Mouse (Mus musculus): Measurements from ENCODE around the gene Lrrc75b. TPM values are rescaled to one million over a fixed set of nuclear protein-coding genes. Genes with fewer than 3 reads are reported as not detected.
A peak's percentile ranks its signal among the peaks of the same experiment; 100 is the strongest.

The Lrrc75b gene
- total and polyA plus RNA-seq, 3 experiments, result not detected

DNA sequence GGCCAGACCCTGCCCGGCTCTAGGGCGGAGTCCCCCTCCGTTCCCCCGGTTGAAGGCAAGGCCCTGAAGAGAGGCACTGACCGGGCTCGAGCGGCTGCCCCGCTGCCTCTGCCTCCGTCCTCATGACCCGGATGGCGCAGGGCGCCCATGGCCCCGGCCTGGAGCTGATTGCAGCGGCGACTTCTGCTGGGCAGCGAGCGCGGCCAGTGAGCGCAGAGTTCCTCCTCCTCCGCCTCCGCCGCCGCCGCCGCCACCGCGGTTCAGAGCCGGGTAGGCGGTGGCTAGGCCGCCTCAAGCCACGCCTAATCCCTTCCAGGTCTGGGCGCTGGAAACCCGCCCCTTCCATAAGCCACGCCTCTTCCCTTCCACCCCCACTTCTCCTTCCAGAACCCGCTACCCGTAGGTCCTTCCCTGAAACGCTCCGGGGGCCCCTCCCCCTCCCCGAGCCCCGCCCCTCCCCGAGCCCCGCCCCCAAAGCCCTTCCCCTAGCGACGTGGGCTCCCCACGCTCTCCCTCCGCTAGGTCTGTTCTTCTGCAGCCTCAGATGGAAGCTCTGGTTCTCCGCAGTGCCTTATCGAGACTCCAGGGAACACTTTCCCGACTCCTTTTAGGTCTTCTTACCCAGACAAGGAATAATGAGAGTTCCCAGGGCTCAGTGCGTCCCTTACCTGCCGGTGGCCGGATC is 42.9 kb downstream of the Lrrc75b start, which contains the start of gene Snrpd3 (continued):
- TF ChIP-seq MAFK (IDR thresholded peaks at IDR 0.05; ENCODE audit: borderline replicate concordance, low read depth, low read length) (no peak), BHLHE40 (IDR thresholded peaks at IDR 0.05; ENCODE audit: borderline replicate concordance, low read depth, low read length) (no peak), ZMIZ1 (IDR thresholded peaks at IDR 0.05; ENCODE audit: low read depth, low read length) (peak; percentile 45; the same call in 1 of the 2 replicates), TCF12 (IDR thresholded peaks at IDR 0.05; ENCODE audit: low read depth, low read length) (peak; percentile 31; the same call in 1 of the 2 replicates)

DNA sequence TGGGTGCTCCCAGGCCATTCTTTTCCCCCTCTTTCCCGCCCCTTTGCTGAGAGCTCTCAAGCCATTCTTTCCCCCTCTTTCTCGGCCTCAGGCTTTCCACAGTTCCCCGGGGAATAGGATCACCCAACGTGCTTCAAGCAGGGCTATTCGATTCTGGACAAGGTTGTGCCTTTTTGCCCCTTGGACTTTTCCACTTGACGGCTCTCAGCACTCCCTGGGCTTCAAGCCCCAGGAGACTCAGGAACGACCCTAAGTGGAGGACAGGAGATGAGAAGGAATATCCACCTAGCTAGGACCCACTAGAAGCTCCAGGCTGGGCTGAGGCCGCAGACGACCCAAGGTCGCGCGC is 43.4 kb downstream of the Lrrc75b start:
- TF ChIP-seq MEF2A (IDR thresholded peaks at IDR 0.05; ENCODE audit: extremely low read depth, insufficient replicate concordance, low read depth, low read length, poor library complexity, severe bottlenecking) (0 out of 2 replicates have a peak, but pooled peaks have one; percentile 16), MAX (IDR thresholded peaks at IDR 0.05; ENCODE audit: low read length) (no peak), MAZ (IDR thresholded peaks at IDR 0.05; ENCODE audit: low read depth, low read length) (no peak)
- DNase-seq (ENCODE audit: low read depth, low spot score), result no peak
- peaks cover 8 to 46% of the 10 kb centered on the region in 2 experiments; a peak in 3 of 4 replicates for H3K36me3 ChIP-seq (ENCODE audit: control insufficient read depth in 1 of 2, insufficient read depth in 2 of 2, low read length in 2 of 2)
- peak overlapping the region; percentile 96 for H3K27ac ChIP-seq (ENCODE audit: control insufficient read depth, low read depth, low read length)
- H3K4me3 ChIP-seq (ENCODE audit: control insufficient read depth in 1 of 2, insufficient read depth in 1 of 2, low read depth in 2 of 2, low read length in 2 of 2), result peak overlapping the region; percentile 70 to 97
- peaks cover 15 to 34% of the 10 kb centered on the region in 2 experiments for H3K4me1 ChIP-seq (ENCODE audit: control insufficient read depth in 1 of 2, insufficient read depth in 2 of 2, low read length in 2 of 2)
- peaks cover 45% of the 10 kb centered on the region for H3K79me2 ChIP-seq (ENCODE audit: control insufficient read depth, insufficient read depth, low read length, poor library complexity)
- peak overlapping the region; percentile 93 for H3K9ac ChIP-seq (ENCODE audit: control insufficient read depth, low read depth, low read length, poor library complexity, severe bottlenecking)
- H3K27me3 ChIP-seq (ENCODE audit: control insufficient read depth in 1 of 2, insufficient read depth in 2 of 2, low read length in 2 of 2), result no peaks in the 10 kb centered on the region
- no peaks in the 10 kb centered on the region for H3K9me3 ChIP-seq (replicated peaks; ENCODE audit: insufficient read depth, low read length)

GRCm38 (mm10) chr10:75516038-75516723 is 43.9 kb downstream of the Lrrc75b start:
- Histone ChIP-seq H3K79me2 (ENCODE audit: control insufficient read depth, insufficient read depth, low read length, poor library complexity) (peaks cover 40% of the 10 kb centered on the region), H3K36me3 (ENCODE audit: control insufficient read depth in 1 of 2, insufficient read depth in 2 of 2, low read length in 2 of 2) (peaks cover 5 to 43% of the 10 kb centered on the region in 2 experiments; a peak in 3 of 4 replicates), H3K27ac (ENCODE audit: control insufficient read depth, low read depth, low read length) (peak overlapping the region; percentile 96), H3K9me3 (replicated peaks; ENCODE audit: insufficient read depth, low read length) (no peaks in the 10 kb centered on the region), H3K27me3 (ENCODE audit: control insufficient read depth in 1 of 2, insufficient read depth in 2 of 2, low read length in 2 of 2) (no peaks in the 10 kb centered on the region), H3K4me1 (ENCODE audit: control insufficient read depth in 1 of 2, insufficient read depth in 2 of 2, low read length in 2 of 2) (peaks cover 15 to 34% of the 10 kb centered on the region in 2 experiments), H3K9ac (ENCODE audit: control insufficient read depth, low read depth, low read length, poor library complexity, severe bottlenecking) (peak overlapping the region; percentile 93), H3K4me3 (ENCODE audit: control insufficient read depth in 1 of 2, insufficient read depth in 1 of 2, low read depth in 2 of 2, low read length in 2 of 2) (peak overlapping the region; percentile 70 to 97)
- TF ChIP-seq ZNF384 (IDR thresholded peaks at IDR 0.05; ENCODE audit: low read depth, low read length) (no peak), HCFC1 (IDR thresholded peaks at IDR 0.05; ENCODE audit: low read depth, low read length) (no peak), CHD1 (IDR thresholded peaks at IDR 0.05; ENCODE audit: low read depth, low read length) (peak; percentile 76; the same call in 1 of the 2 replicates), JUND (IDR thresholded peaks at IDR 0.05; ENCODE audit: low read depth, low read length) (0 out of 2 replicates have a peak, but pooled peaks have one; percentile 10)
- peak; percentile 58 for DNase-seq (ENCODE audit: low read depth, low spot score)
